Mouse (Mus musculus) kidney, postnatal 14 days (tissue): ENCODE measurements around the gene Hoxb3.

ENCODE experiments used
- DNase-seq: peaks from one replicate; pipeline ENCODE4 v3.0.0; 2022; ENCODE audit warnings: mixed read lengths

Hoxb3 gene

DNA sequence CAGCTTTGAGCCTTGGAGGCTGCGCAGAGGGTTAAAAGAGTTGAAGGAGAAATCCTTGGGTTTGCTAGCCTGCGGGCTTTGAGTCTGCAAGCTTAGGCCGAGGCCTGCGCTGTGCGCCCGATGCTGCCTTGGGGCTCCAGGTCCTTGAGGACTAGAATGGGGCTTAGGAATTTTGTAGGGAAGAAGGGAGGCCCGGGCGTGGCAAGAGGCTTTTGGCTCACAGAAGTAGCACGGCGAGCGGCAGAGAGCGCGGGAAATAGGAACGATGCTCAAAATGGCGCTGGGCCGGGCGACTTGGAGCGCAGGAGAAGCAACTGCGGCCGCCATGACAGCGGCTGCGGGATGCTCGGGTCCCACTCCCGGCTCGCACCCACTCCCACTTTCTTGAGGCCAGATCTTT is 31.2 kb downstream of the Hoxb3 start:
- DNase-seq, result peak; percentile 77

DNA sequence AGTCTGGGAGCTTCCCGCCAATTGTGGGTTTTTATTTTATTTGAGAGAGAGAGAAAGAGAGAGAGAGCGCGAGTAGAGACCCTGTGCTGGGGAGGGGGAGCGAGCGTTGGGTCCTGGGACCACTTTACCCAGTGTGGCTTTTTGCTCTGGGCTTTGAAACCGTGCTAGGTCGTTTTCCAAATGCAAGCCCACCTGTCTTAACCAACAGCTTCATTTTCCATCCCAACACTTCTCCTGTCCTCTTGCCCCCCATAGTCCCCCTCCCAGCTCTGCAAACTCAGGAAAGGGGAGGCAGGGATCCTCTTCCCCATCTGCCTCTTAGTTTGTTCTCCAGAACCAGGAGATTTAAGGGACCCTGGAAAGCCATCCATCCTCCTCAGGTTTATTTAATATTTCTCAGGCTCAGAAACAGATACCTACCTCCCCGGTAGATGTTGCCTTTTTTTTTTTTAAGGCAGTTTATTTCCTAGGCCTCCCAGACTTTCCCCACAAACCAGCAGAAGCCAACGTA is 31.7 kb downstream of the Hoxb3 start:
- DNase-seq, result no peak

DNA sequence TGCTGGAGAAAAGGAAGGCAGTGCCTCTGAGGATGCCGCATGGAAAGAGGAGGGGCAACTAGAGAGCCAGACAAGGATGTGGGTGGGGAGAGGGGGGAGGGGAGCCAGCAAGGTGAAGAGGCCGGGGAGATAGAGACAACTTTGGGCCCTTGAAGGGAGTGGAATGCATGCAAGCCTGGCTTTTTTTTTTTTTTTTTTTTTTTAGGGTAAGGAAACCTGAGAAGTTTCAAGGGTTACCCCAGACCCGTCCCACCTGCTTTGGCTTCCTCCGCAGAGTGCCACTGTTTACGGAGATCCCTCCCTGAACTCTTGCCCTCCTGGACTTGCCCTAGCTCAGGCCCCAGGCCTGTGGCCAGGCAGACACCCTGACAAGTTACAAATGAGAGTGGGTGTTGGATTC is 40.7 kb downstream of the Hoxb3 start:
- DNase-seq, result peak; percentile 56

DNA sequence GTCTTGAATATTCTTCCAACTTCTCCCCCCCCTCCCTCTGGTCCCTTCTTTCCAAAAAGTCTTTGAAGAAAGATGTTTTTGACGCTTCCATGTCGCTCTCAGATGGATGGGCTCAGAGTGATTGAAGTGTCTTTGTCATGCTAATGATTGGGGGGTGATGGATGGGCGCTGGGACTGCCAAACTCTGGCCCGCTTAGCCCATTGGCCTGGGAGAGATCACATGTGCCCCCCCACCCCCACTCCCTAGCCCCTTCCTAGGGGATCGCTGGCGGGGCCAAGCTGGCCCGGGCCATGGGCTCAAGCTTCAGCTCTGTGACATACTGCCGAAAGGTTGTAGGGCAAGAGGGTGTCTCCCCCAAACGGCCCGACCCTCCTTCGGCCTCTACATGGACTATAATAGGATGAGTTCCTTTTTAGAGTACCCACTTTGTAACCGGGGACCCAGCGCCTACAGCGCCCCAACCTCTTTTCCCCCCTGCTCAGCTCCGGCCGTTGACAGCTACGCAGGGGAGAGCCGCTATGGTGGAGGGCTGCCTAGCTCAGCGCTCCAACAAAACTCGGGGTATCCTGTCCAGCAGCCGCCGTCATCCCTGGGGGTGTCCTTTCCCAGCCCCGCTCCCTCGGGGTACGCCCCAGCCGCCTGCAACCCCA is 42.4 kb downstream of the Hoxb3 start, which contains the start of gene Hoxb1:
Hoxb1 (plus strand) TSS at position 312 of the 651 bp plus-strand sequence.
- no peak for DNase-seq

DNA sequence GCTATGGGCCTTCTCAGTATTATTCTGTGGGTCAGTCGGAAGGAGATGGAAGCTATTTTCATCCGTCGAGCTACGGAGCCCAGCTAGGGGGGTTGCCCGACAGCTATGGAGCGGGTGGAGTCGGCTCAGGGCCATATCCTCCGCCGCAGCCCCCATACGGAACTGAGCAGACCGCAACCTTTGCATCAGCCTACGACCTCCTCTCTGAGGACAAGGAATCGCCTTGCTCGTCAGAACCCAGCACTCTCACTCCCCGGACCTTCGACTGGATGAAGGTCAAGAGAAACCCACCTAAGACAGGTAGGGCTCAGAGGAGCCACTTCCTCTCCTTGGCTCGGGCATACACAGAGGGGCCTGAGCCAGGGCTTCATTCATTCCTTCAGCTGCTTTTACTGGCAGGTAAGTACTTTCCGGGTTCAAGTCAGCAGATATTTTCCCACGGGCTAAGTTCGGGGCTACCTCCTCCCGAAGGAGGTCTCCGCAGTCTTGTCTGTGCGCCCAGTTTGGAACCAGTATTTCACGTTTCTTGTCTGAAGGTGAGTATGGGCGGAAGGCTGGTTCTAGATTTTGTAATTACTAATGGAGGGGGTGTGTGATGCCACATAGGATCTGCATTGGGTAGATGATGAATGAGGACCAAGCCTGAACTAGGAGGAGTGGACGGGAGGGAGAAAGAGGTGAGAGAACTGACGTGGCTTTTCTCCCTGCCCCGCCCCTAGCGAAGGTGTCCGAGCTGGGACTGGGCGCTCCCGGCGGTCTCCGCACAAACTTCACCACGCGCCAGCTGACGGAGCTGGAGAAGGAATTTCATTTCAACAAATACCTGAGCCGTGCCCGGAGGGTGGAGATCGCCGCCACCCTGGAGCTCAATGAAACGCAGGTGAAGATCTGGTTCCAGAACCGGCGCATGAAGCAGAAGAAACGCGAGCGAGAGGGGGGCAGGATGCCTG is 43.2 kb downstream of the Hoxb3 start:
- DNase-seq, result peak; percentile 58

DNA sequence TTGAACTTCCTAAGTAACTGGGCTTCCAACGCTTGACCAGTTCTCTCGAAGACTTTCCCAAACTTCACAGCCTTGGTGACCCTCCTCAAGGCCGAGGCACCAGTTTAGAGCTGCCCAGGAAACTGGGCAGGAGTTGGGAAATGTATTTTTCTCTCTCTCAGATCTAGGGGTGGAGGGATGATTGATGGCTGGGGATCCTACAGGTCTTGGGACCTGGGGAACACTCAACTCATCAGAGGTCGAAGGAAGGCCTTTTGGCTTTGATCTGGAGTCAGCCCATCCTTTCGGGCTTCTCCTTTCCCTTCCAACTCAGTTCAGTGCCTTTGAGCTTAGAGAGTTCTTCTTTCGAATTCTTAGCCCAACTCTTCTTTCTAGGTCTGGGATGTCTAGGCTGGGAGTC is 44.0 kb downstream of the Hoxb3 start:
- DNase-seq, result no peak

DNA sequence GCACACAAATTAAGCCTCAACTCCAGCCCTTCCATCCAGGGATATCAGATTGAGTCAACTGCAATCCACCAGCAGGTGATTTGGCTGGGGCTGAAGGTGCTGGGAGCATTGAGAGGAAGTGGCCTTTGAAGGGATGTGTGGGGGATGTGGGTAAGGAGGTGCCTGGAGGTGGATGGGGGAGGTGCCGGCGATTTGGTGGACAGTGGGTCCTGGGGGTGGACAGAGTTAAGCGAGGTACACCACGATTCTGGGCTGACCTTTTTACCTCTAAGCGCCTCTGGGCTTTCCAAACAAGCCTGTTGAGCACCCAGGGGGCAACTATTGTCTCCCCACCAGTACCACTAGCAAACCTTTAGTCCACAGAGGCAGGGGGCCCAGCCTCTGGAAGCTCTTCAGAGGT is 45.6 kb downstream of the Hoxb3 start:
- DNase-seq, result no peak

DNA sequence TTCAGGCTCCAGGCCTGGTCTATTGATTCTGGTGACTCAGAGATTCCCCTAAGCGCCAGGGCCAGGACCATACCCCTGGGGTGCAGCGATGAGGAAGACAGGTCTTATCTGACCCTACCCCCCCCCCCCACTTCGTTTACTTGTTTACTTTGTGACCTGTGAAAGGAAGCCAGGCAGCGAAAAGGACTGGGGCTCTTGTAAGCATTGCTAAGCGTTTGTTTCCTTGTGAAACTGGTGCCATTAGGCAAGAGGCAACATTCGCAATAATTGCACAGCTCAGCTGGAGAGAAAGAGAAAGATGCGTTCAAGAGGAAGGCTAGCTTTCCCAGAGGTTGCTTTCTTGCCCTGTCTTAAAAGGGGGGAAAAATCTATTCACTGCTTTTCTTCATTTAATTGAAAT is 46.0 kb downstream of the Hoxb3 start:
- no peak for DNase-seq

DNA sequence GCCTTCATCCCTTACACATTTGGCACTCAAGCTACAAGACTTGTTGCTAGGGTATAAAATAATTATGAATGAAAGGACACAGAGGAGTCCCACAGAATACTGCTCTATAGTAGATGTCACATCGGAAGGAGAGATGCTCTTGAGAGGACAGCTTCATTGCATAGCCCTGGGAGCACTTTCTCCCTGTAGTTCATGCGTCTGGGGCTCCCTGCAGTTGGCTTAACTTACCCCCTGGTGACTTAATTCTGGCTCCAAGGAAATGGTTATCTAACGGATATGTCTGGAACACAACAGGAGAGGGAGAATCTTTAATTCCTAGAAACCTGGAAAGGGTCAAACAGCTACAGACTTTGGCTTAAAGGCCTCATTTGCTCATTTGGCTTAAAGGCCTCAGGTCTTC is 48.6 kb downstream of the Hoxb3 start:
- DNase-seq, result no peak

DNA sequence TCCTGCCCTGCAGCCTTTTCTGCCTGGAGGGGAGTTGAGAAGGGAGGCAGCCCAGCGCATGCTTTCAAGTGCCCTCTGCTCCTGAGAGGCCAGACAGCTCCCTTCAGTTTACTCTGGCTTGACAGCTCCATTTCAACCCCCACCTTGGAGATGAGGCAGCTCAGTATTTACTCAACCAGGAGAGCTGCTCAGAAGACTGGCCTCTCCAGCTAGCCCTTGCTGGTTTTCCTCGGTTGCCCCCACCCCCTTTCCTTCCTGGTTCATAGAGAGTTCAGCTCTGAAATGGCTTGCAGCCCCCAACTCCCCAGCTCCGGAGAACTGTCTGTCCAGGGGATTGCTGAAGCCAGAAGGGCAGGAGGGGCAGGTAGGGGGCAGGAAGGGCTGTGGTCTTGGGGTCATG is 49.4 kb downstream of the Hoxb3 start:
- DNase-seq, result no peak

DNA sequence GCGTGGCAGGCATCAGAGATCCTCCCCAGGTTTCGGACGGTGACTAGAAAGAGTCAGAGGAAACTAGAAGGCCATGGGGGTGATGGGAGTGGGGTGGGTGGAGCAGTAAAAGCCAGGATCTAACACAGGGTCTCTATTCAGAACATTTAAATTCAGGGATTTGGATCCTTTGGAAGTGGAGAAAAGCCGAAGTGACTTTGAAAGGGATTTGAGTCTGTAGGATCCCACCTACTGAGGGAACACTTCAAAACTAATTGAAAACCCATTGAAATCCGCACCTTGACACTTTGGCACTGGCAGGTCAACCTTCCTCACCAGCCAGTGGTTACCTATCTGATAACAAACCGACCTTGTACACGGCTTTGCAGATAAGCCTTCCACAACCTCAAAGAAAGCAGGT is 51.7 kb downstream of the Hoxb3 start:
- no peak for DNase-seq

DNA sequence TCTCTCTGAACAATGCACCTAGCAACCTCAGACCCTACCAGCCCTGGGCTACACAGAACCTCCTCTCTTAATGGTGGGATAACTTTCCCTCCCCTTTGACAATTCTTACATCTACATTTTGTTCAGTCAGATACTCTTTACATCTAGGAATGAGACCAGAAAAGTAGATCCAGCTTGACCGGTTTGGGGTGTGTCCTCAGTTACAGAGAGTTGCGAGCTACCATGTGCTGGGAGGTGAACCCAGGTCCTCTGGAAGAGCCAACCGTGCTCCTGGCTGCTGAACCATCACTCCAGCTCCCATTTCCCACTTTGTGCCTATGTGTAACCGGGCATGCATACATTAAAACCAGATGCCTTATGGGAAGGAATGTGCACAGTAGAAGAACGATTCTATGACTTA is 60.3 kb downstream of the Hoxb3 start:
- no peak for DNase-seq

DNA sequence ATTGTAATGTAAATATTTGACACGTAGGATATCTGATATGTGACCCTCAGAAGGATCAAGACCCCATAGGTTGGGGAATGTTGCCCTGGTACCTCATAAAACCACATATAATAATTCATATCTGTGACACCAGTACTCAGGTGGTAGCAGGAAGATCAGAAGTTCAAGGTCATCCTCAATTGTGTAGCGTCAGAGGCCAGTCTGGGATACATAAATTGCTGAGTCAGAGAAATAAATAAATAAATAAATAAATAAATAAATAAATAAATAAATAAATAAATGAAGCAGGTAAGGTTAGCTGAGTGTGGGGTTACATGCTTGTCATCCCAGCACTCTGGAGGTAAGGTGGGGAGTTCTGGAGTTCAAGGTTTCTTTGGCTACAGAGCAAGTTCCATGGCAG is 64.5 kb downstream of the Hoxb3 start:
- DNase-seq, result no peak

DNA sequence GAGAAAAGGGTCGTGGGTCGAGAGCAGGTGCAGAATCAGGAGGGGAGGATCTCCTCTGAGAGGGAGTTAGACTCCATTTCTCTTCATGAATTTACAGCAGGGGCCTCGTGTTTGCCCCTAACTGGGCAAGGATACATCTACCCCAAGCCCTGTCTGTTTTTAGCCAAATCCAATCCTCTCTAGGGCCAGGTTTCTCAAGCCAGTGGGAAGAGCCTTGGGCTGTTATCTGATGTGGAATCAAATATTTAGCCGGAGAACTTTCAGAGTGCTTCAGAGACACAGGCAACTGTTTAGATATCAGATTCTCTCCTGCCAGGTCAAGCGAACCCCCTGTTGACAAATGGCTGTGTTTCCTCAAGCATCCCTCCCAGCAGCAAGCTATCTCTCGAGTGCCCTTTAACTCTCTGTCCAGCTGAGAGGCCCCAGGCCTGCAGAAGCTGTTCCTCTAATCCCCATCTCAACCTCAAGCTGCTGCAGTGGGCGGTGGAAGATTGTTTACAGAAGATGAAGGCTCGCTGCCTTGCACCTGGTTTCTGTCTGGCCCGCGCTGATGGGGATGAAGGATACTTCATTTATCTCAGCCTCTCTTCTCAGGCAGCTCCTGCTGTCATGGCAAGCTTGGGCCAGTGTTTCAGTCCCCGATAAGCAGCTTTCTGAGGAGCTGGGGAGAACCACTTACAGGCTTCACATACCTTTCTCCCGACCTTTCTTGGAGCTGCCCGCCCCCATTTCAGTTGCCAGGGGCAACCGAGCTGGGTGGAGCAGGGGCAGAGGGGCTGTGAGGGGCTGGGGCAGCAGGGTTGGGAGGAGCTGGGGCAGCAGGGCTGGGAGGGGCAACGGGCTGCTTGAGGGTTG is 73.9 kb downstream of the Hoxb3 start:
- DNase-seq, result peak; percentile 17
